ENCODE assay signal across 12 mouse cellular contexts in genomic region chr1:19088078-19088477, GRCm38 (mm10). TPM values are rescaled to one million over a fixed set of nuclear protein-coding genes. Genes with fewer than 3 reads are reported as not detected.
DNase-seq lines count a peak whose midpoint lies in the region; ATAC-seq lines count a peak whose summit lies in the region.
"Had no signal": no experiment of that assay in that cellular context is flagged by ENCODE, and none has a peak within 500 bp of the region (broad histone marks: within the 10 kb centered on the region; RNA-seq: fewer than 3 reads in every experiment).

No protein-coding gene starts in this region.

- no peaks in the 10 kb centered on the region for H3K4me1 ChIP-seq in neural tube, embryonic 11.5 days (ENCODE audit: control insufficient read depth, insufficient read depth, low read length)
- no peaks in the 10 kb centered on the region for H3K4me1 ChIP-seq in forebrain, embryonic 13.5 days
- H3K4me1 ChIP-seq: limb, embryonic 12.5 days; stomach, embryonic 15.5 days had no signal

- no peaks in the 10 kb centered on the region for H3K36me3 ChIP-seq in neural tube, embryonic 11.5 days (ENCODE audit: control insufficient read depth, insufficient read depth, low read length)
- H3K36me3 ChIP-seq in forebrain, embryonic 13.5 days (ENCODE audit: poor library complexity, severe bottlenecking), result no peaks in the 10 kb centered on the region
- H3K36me3 ChIP-seq: limb, embryonic 12.5 days; stomach, embryonic 15.5 days had no signal

- peak; percentile 46 for DNase-seq in neural tube, embryonic 11.5 days (ENCODE audit: low spot score)
- DNase-seq in neural tube, embryonic 10.5 days (ENCODE audit: extremely low spot score, low spot score), result no peak
- peak; percentile 52 for DNase-seq in mesoderm, embryonic 11.5 days (ENCODE audit: low read depth, low spot score)
- DNase-seq in ovary, adult 18-20 months (ENCODE audit: low spot score), result no peak
- no peak for DNase-seq in adipocyte (ENCODE audit: low spot score)
- no peak for DNase-seq in cerebellum, postnatal 36 days
- DNase-seq: lung, postnatal 14 days had no signal

- no peak overlapping the region for H3K9ac ChIP-seq in neural tube, embryonic 11.5 days (ENCODE audit: low read length)
- no peak overlapping the region for H3K9ac ChIP-seq in forebrain, embryonic 13.5 days
- H3K9ac ChIP-seq: limb, embryonic 12.5 days; stomach, embryonic 15.5 days had no signal

- ATAC-seq in neural tube, embryonic 11.5 days (ENCODE audit: insufficient read depth, low FRiP score, low TSS enrichment), result peak; percentile 33; the same call in 1 of the 2 replicates
- ATAC-seq in forebrain, embryonic 13.5 days, result peak; percentile 50; the same call in 1 of the 2 replicates

- no peak overlapping the region for H3K4me3 ChIP-seq in neural tube, embryonic 11.5 days (ENCODE audit: low read depth, low read length)
- H3K4me3 ChIP-seq in forebrain, embryonic 13.5 days, result no peak overlapping the region
- H3K4me3 ChIP-seq: limb, embryonic 12.5 days; stomach, embryonic 15.5 days had no signal

- WGBS in neural tube, embryonic 11.5 days, result 9% methylated on average over 8 of the region's 8 CpGs
- WGBS in forebrain, embryonic 13.5 days, result 8% methylated on average over 8 of the region's 8 CpGs

- no peak overlapping the region for H3K27ac ChIP-seq in neural tube, embryonic 11.5 days (ENCODE audit: low read depth, low read length)
- no peak overlapping the region for H3K27ac ChIP-seq in forebrain, embryonic 13.5 days
- H3K27ac ChIP-seq: limb, embryonic 12.5 days; stomach, embryonic 15.5 days had no signal

- H3K4me2 ChIP-seq in neural tube, embryonic 11.5 days (ENCODE audit: low read depth), result no peak overlapping the region
- H3K4me2 ChIP-seq in forebrain, embryonic 13.5 days, result no peak overlapping the region
- H3K4me2 ChIP-seq: limb, embryonic 12.5 days; stomach, embryonic 15.5 days had no signal

- no peaks in the 10 kb centered on the region for H3K27me3 ChIP-seq in neural tube, embryonic 11.5 days (ENCODE audit: control insufficient read depth, insufficient read depth, low read length)
- no peaks in the 10 kb centered on the region for H3K27me3 ChIP-seq in forebrain, embryonic 13.5 days
- H3K27me3 ChIP-seq: stomach, embryonic 15.5 days had no signal

- H3K9me3 ChIP-seq in neural tube, embryonic 11.5 days (ENCODE audit: control insufficient read depth, low read length), result no peaks in the 10 kb centered on the region
- no peaks in the 10 kb centered on the region for H3K9me3 ChIP-seq in forebrain, embryonic 13.5 days (replicated peaks)
- H3K9me3 ChIP-seq: limb, embryonic 12.5 days; stomach, embryonic 15.5 days had no signal

RNA-seq across cellular contexts. Expression of gene Tfap2d, which starts 14.7 kb away (rescaled TPM):
- polyA plus RNA-seq in neural tube, embryonic 11.5 days (2014; fragmentation: Nextera tagmentation; extraction: Ambion mirVana), result 0.34 TPM in 1 of 2 replicates, not detected in the other
- polyA plus RNA-seq in forebrain, embryonic 13.5 days (2015; fragmentation: Nextera tagmentation; extraction: Ambion mirVana), result 4.0 and 4.2 TPM in 2 replicates
- polyA plus RNA-seq: heart, embryonic 14.5 days; large intestine, adult 2 months; limb, embryonic 12.5 days had no signal

Comparison
In these comparisons a context has a peak if more than half of its experiments do, and no peak if none do; other contexts are left out.
1. DNase-seq: peak in neural tube, embryonic 11.5 days (single experiment) and mesoderm, embryonic 11.5 days (single experiment); none in neural tube, embryonic 10.5 days (single experiment), ovary, adult 18-20 months (single experiment), adipocyte (single experiment) and cerebellum, postnatal 36 days (0 of 2).